Mouse (Mus musculus) frontal cortex, postnatal 14 days (tissue): ENCODE results near the gene Hnrnpr.

Source experiments
- DNase-seq, 2 experiments: peaks; one replicate each; pipeline ENCODE4 v3.0.0; 2022; ENCODE audit warnings: low spot score in 2 of 2

Hnrnpr gene

GRCm38 (mm10) chr4:136310229-136311041 is at the start of gene Hnrnpr:
Hnrnpr (plus strand) TSS chr4:136310942.
- DNase-seq, result peak; percentile 99

GRCm38 (mm10) chr4:136261912-136262311 is 48.8 kb upstream of the Hnrnpr start:
- no peak for DNase-seq

GRCm38 (mm10) chr4:136263555-136263954 is 47.2 kb upstream of the Hnrnpr start:
- DNase-seq, result no peak

GRCm38 (mm10) chr4:136266716-136267343 is 43.9 kb upstream of the Hnrnpr start:
- no peak for DNase-seq

- no peak for DNase-seq
Measured at GRCm38 (mm10) chr4:136268912-136269311, 41.8 kb upstream of the Hnrnpr start.

- DNase-seq, result no peak
Measured at GRCm38 (mm10) chr4:136270648-136271047, 40.1 kb upstream of the Hnrnpr start.

- DNase-seq, result no peak
Measured at GRCm38 (mm10) chr4:136281097-136281496, 29.6 kb upstream of the Hnrnpr start.

GRCm38 (mm10) chr4:136281611-136282010 is 29.1 kb upstream of the Hnrnpr start:
- peak; percentile 29 to 51 for DNase-seq

- no peak for DNase-seq
Measured at GRCm38 (mm10) chr4:136282621-136283480, 27.9 kb upstream of the Hnrnpr start.

- no peak for DNase-seq
Measured at GRCm38 (mm10) chr4:136283783-136284182, 27.0 kb upstream of the Hnrnpr start.

GRCm38 (mm10) chr4:136284455-136284854 is 26.3 kb upstream of the Hnrnpr start, which contains the start of gene Zfp46:
Zfp46 (plus strand) TSS chr4:136284683.
- DNase-seq, result peak; percentile 67 to 79

GRCm38 (mm10) chr4:136284891-136285290 is 25.9 kb upstream of the Hnrnpr start:
- peak in 1 of 2 experiments; percentile 21 for DNase-seq

GRCm38 (mm10) chr4:136285348-136285810 is 25.4 kb upstream of the Hnrnpr start:
- DNase-seq, result peak; percentile 89 to 93

GRCm38 (mm10) chr4:136285811-136286371 is 24.9 kb upstream of the Hnrnpr start:
- peak; percentile 94 for DNase-seq

- no peak for DNase-seq
Measured at GRCm38 (mm10) chr4:136289918-136290780, 20.6 kb upstream of the Hnrnpr start.

GRCm38 (mm10) chr4:136290781-136291595 is 19.8 kb upstream of the Hnrnpr start:
- no peak for DNase-seq

- DNase-seq, result no peak
Measured at GRCm38 (mm10) chr4:136291692-136292091, 19.1 kb upstream of the Hnrnpr start.

GRCm38 (mm10) chr4:136295941-136296340 is 14.8 kb upstream of the Hnrnpr start:
- no peak for DNase-seq

GRCm38 (mm10) chr4:136302462-136302861 is 8.3 kb upstream of the Hnrnpr start:
- no peak for DNase-seq

- no peak for DNase-seq
Measured at GRCm38 (mm10) chr4:136304181-136304580, 6.6 kb upstream of the Hnrnpr start.
